Mouse (Mus musculus) G1E (cell line): ENCODE data around the gene Trpc7. TPM values are rescaled to one million over a fixed set of nuclear protein-coding genes. Genes with fewer than 3 reads are reported as not detected.

Experiments
- ATAC-seq: 2 replicates; pipeline ENCODE4 v1.8.0; 2016; ENCODE audit warnings: mild to moderate bottlenecking; ENCODE audit not compliant: insufficient number of reproducible peaks, poor library complexity, low FRiP score, severe bottlenecking; ENCODE audit errors: extremely low read depth
- DNase-seq: peaks from one replicate; pipeline ENCODE4 v3.0.0; 2012; ENCODE audit warnings: low spot score
- H3K27me3 ChIP-seq: 2 replicates; pipeline ENCODE4 v1.6.1; 2012; ENCODE audit warnings: mild to moderate bottlenecking, low read length, inconsistent platforms; ENCODE audit not compliant: insufficient read depth
- H3K36me3 ChIP-seq: replicated peaks from 2 replicates; pipeline ENCODE3; 2012; ENCODE audit warnings: mild to moderate bottlenecking, inconsistent platforms
- H3K4me1 ChIP-seq: 2 replicates; pipeline ENCODE4 v1.6.1; 2012; ENCODE audit warnings: low read depth, low read length, inconsistent platforms, mixed read lengths; ENCODE audit not compliant: insufficient read depth
- H3K4me3 ChIP-seq: 2 replicates; pipeline ENCODE4 v1.5.1; 2012; ENCODE audit warnings: low read depth, mild to moderate bottlenecking, inconsistent platforms, low read length, moderate library complexity, mixed read lengths
- H3K9me3 ChIP-seq: replicated peaks from 2 replicates; pipeline ENCODE4 v1.6.1; 2012; ENCODE audit warnings: inconsistent platforms
- CTCF ChIP-seq: IDR thresholded peaks from 2 replicates; pipeline ENCODE4 v1.5.1; 2012; ENCODE audit warnings: low read depth, low read length, inconsistent platforms, mixed read lengths
- GATA1 ChIP-seq: IDR thresholded peaks from 2 replicates; pipeline ENCODE4 v1.6.1; 2012; ENCODE audit warnings: borderline replicate concordance, low read length, inconsistent platforms, mixed read lengths
- GATA2 ChIP-seq: IDR thresholded peaks from 2 replicates; pipeline ENCODE4 v1.6.1; 2012; ENCODE audit warnings: low read depth, low read length, inconsistent platforms, borderline replicate concordance
- POLR2AphosphoS5 ChIP-seq: IDR thresholded peaks from 2 replicates; pipeline ENCODE4 v1.6.1; 2012; ENCODE audit warnings: low read depth, low read length, inconsistent platforms; ENCODE audit not compliant: insufficient replicate concordance
- TAL1 ChIP-seq: conservative IDR thresholded peaks from 2 replicates; pipeline ENCODE4 v1.6.1; 2012; ENCODE audit warnings: low read depth, low read length, inconsistent platforms, mixed read lengths
- polyA plus RNA-seq: library from polyadenylated mRNA; stranded (reverse); fragments of >175 nt; gene quantifications from 2 replicates; pipeline ENCODE4 v1.2.3, GENCODE M21; 2012
- total RNA-seq, 2 experiments: library from RNA; stranded (forward) in 1 of 2; stranded (reverse) in 1 of 2; fragments of 200-1000 nt in 1 of 2; fragments of >200 nt in 1 of 2; fragmentation: Nextera tagmentation in 1 of 2; gene quantifications; 2 replicates each; pipeline ENCODE4 v1.2.3; 2014 to 2017

The Trpc7 gene
- not detected in 2 replicates for total RNA-seq (2014; fragmentation: Nextera tagmentation)
- 0.05 TPM in 1 of 2 replicates, not detected in the other for total RNA-seq (2017)
- polyA plus RNA-seq, result not detected in 2 replicates

GRCm38 (mm10) chr13:56895893-56896292 is at the start of gene Trpc7:
Gene Trpc7, minus strand, starts transcription at chr13:56895993.
- Histone ChIP-seq H3K4me3 (no peak within 1 kb of the TSS), H3K36me3 (no peaks in the 10 kb centered on the region), H3K9me3 (peaks cover 46% of the 10 kb centered on the region), H3K27me3 (no peaks in the 10 kb centered on the region), H3K4me1 (no peaks in the 10 kb centered on the region)
- DNase-seq, result no peak
- TF ChIP-seq GATA1 (no peak), GATA2 (no peak), POLR2AphosphoS5 (no peak), TAL1 (no peak), CTCF (no peak)
- no peak for ATAC-seq

GRCm38 (mm10) chr13:56939261-56939660 is 43.5 kb upstream of the Trpc7 start:
- DNase-seq, result no peak
- Histone ChIP-seq H3K9me3 (peaks cover 79% of the 10 kb centered on the region), H3K36me3 (no peaks in the 10 kb centered on the region), H3K4me1 (no peaks in the 10 kb centered on the region), H3K4me3 (no peak overlapping the region), H3K27me3 (no peaks in the 10 kb centered on the region)
- ATAC-seq, result no peak
- TF ChIP-seq GATA2 (no peak), CTCF (no peak), TAL1 (no peak), POLR2AphosphoS5 (no peak), GATA1 (no peak)

- H3K27me3 ChIP-seq, result no peaks in the 10 kb centered on the region
- no peaks in the 10 kb centered on the region for H3K4me1 ChIP-seq
- no peaks in the 10 kb centered on the region for H3K36me3 ChIP-seq
- TF ChIP-seq GATA1 (no peak), TAL1 (no peak), CTCF (no peak), POLR2AphosphoS5 (no peak), GATA2 (no peak)
- DNase-seq, result no peak
- peaks cover 70% of the 10 kb centered on the region for H3K9me3 ChIP-seq
- no peak for ATAC-seq
- H3K4me3 ChIP-seq, result no peak overlapping the region
Measured at GRCm38 (mm10) chr13:56933832-56934510, 38.2 kb upstream of the Trpc7 start.

- Histone ChIP-seq H3K36me3 (no peaks in the 10 kb centered on the region), H3K4me1 (no peaks in the 10 kb centered on the region), H3K4me3 (no peak overlapping the region), H3K9me3 (peaks cover 46% of the 10 kb centered on the region), H3K27me3 (no peaks in the 10 kb centered on the region)
- ATAC-seq (no peak), DNase-seq (no peak)
- TF ChIP-seq GATA1 (no peak), CTCF (no peak), GATA2 (no peak), POLR2AphosphoS5 (no peak), TAL1 (no peak)
Measured at GRCm38 (mm10) chr13:56930421-56930820, 34.6 kb upstream of the Trpc7 start.

- Histone ChIP-seq H3K36me3 (no peaks in the 10 kb centered on the region), H3K4me1 (no peaks in the 10 kb centered on the region), H3K4me3 (no peak overlapping the region), H3K9me3 (peaks cover 29% of the 10 kb centered on the region), H3K27me3 (no peaks in the 10 kb centered on the region)
- ATAC-seq, result no peak
- DNase-seq, result no peak
- TF ChIP-seq TAL1, result no peak
- TF ChIP-seq GATA1, result no peak
- TF ChIP-seq CTCF, result no peak
- no peak for TF ChIP-seq POLR2AphosphoS5
- TF ChIP-seq GATA2, result no peak
Measured at GRCm38 (mm10) chr13:56922976-56923375, 27.2 kb upstream of the Trpc7 start.

GRCm38 (mm10) chr13:56921251-56921650 is 25.5 kb upstream of the Trpc7 start:
- DNase-seq (no peak), ATAC-seq (no peak)
- Histone ChIP-seq H3K4me3 (no peak overlapping the region), H3K4me1 (no peaks in the 10 kb centered on the region), H3K9me3 (peaks cover 33% of the 10 kb centered on the region), H3K27me3 (no peaks in the 10 kb centered on the region), H3K36me3 (no peaks in the 10 kb centered on the region)
- TF ChIP-seq TAL1 (no peak), GATA1 (no peak), GATA2 (no peak), CTCF (no peak), POLR2AphosphoS5 (no peak)

- no peak for DNase-seq
- TF ChIP-seq GATA1 (no peak), POLR2AphosphoS5 (no peak), TAL1 (no peak), GATA2 (no peak), CTCF (no peak)
- Histone ChIP-seq H3K4me1 (no peaks in the 10 kb centered on the region), H3K36me3 (no peaks in the 10 kb centered on the region), H3K9me3 (peaks cover 50% of the 10 kb centered on the region), H3K4me3 (no peak overlapping the region), H3K27me3 (no peaks in the 10 kb centered on the region)
- ATAC-seq, result no peak
Measured at GRCm38 (mm10) chr13:56914721-56915120, 18.9 kb upstream of the Trpc7 start.
